Comparison of ENCODE assay signal across 8 mouse cellular contexts in genomic region chr10:99441014-99441413, GRCm38 (mm10).
DNase-seq lines count a peak whose midpoint lies in the region; ATAC-seq lines count a peak whose summit lies in the region.

No protein-coding gene starts in this region.

- no peak overlapping the region for H3K4me3 ChIP-seq in heart, embryonic 13.5 days

- H3K4me2 ChIP-seq in heart, embryonic 13.5 days: no peak overlapping the region

- H3K36me3 ChIP-seq in heart, embryonic 13.5 days: no peaks in the 10 kb centered on the region

- DNase-seq in cerebellum, postnatal 10 days: peak; percentile 52 to 64
- DNase-seq in spleen, postnatal 36 days (ENCODE audit: low spot score in 2 of 2): peak; percentile 55 to 72
- no peak for DNase-seq in spleen, adult 18-20 months
- peak; percentile 71 for DNase-seq in layer of hippocampus, adult 11-12 months (ENCODE audit: low spot score)
- DNase-seq in thymus, postnatal 14 days: peak; percentile 53

- 37% methylated on average over 6 of the region's 6 CpGs for WGBS in heart, embryonic 13.5 days

- peaks cover 6% of the 10 kb centered on the region; the same call in 1 of the 2 replicates for H3K9me3 ChIP-seq in heart, embryonic 13.5 days

- ATAC-seq in cerebellum, adult (ENCODE audit: insufficient number of reproducible peaks, low FRiP score, low TSS enrichment): no peak
- no peak for ATAC-seq in heart, embryonic 13.5 days (ENCODE audit: extremely low read depth, insufficient number of reproducible peaks, low FRiP score, low TSS enrichment)
- ATAC-seq in megakaryocyte progenitor cell, adult 5-6 weeks (replicated peaks; ENCODE audit: poor library complexity): peak; percentile 85

- no peaks in the 10 kb centered on the region for H3K27me3 ChIP-seq in heart, embryonic 13.5 days (replicated peaks)

- H3K4me1 ChIP-seq in heart, embryonic 13.5 days: peaks cover 10% of the 10 kb centered on the region

- peak overlapping the region; percentile 33 for H3K27ac ChIP-seq in heart, embryonic 13.5 days (replicated peaks)

- H3K9ac ChIP-seq in heart, embryonic 13.5 days: no peak overlapping the region

Comparison
In these comparisons a context has a peak if more than half of its experiments do, and no peak if none do; other contexts are left out.
1. DNase-seq: peak in cerebellum, postnatal 10 days (2 of 2), spleen, postnatal 36 days (2 of 2), layer of hippocampus, adult 11-12 months (single experiment) and thymus, postnatal 14 days (single experiment); none in spleen, adult 18-20 months (0 of 2).